Mouse (Mus musculus) forebrain, embryonic 16.5 days (tissue): ENCODE data around the gene Atp2b1. TPM values are rescaled to one million over a fixed set of nuclear protein-coding genes. Genes with fewer than 3 reads are reported as not detected.

Experiments used
- ATAC-seq: fragments of 200-750 bp; cut with Nextera tagmentation; 2 replicates; pipeline ENCODE4 v1.8.0; 2017; ENCODE audit warnings: mild to moderate bottlenecking, moderate library complexity
- H3K27ac ChIP-seq: fragments of 300-500 bp; sonication (generic); 2 replicates; pipeline ENCODE4 v1.5.1; 2014; ENCODE audit warnings: low read length, control low read depth
- H3K27me3 ChIP-seq: fragments of 300-500 bp; sonication (generic); replicated peaks from 2 replicates; pipeline ENCODE4 v1.6.1; 2014; ENCODE audit warnings: low read length; ENCODE audit not compliant: control insufficient read depth, insufficient read depth
- H3K36me3 ChIP-seq: fragments of 300-500 bp; sonication (generic); 2 replicates; pipeline ENCODE4 v1.6.1; 2014; ENCODE audit not compliant: control insufficient read depth, insufficient read depth
- H3K4me1 ChIP-seq: fragments of 300-500 bp; sonication (generic); replicated peaks from 2 replicates; pipeline ENCODE4 v1.6.1; 2014; ENCODE audit warnings: low read length; ENCODE audit not compliant: control insufficient read depth, insufficient read depth
- H3K4me2 ChIP-seq: fragments of 300-500 bp; sonication (generic); 2 replicates; pipeline ENCODE4 v1.6.1; 2014; ENCODE audit warnings: mild to moderate bottlenecking, low read length, control low read depth
- H3K4me3 ChIP-seq: fragments of 300-500 bp; sonication (generic); replicated peaks from 2 replicates; pipeline ENCODE4 v1.5.1; 2014; ENCODE audit warnings: mild to moderate bottlenecking, low read length, control low read depth
- H3K9ac ChIP-seq: fragments of 300-500 bp; sonication (generic); replicated peaks from 2 replicates; pipeline ENCODE4 v1.6.1; 2014; ENCODE audit warnings: low read depth, low read length, control low read depth
- H3K9me3 ChIP-seq: fragments of 300-500 bp; sonication (generic); 2 replicates; pipeline ENCODE4 v1.6.1; 2016; ENCODE audit warnings: low read length; ENCODE audit not compliant: control insufficient read depth
- WGBS: fragments of 180-500 bp; shearing (Covaris S2); extraction: QIAGEN DNeasy Blood & Tissue Kit; methylation state at CpG from one replicate; pipeline ENCODE4 v1.1.7; 2014; 5-methylcytosine and 5-hydroxymethylcytosine counted together
- polyA plus RNA-seq: library from polyadenylated mRNA; unstranded; fragments of >200 nt; fragmentation: Nextera tagmentation; extraction: Ambion mirVana; gene quantifications from 2 replicates; pipeline ENCODE4 v1.2.1, GENCODE M21; 2015

The Atp2b1 gene
- polyA plus RNA-seq, 1 experiment from 2014 or later, result 200 TPM

DNA sequence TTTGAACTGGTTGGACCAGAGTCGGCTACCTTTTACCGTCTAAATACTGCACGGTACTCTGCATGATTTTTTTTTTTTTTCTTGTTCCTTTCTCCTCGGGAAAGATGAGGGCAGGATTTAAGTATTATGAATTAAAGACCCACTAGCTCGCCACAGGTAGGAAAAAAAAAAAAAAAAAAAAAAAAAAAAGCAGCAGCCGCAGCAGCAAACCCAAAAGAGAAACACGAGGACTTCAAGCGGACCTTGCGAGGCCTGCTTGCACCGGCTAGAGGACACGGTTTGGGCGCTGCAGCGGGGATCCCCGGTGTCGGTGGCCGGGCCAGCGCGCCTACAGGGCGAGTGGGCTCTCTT is 621 bp upstream of the Atp2b1 start:
- H3K9me3 ChIP-seq, result no peaks in the 10 kb centered on the region
- peak overlapping the region; percentile 82 for H3K4me3 ChIP-seq
- no peaks in the 10 kb centered on the region for H3K36me3 ChIP-seq
- ATAC-seq, result no peak
- peak overlapping the region; percentile 87 for H3K9ac ChIP-seq
- 0% methylated on average over 19 of the region's 19 CpGs for WGBS
- H3K27me3 ChIP-seq, result no peaks in the 10 kb centered on the region
- peak overlapping the region; percentile 75 for H3K4me2 ChIP-seq
- H3K27ac ChIP-seq, result peak overlapping the region; percentile 78
- H3K4me1 ChIP-seq, result peaks cover 6% of the 10 kb centered on the region

GRCm38 (mm10) chr10:98914810-98915241 is 620 bp downstream of the Atp2b1 start:
- WGBS, result under 1% methylated on average over 45 of the region's 62 CpGs
- Histone ChIP-seq H3K9ac (peak overlapping the region; percentile 97), H3K4me3 (peak overlapping the region; percentile 82), H3K27me3 (no peaks in the 10 kb centered on the region), H3K4me2 (peak overlapping the region; percentile 91), H3K27ac (peak overlapping the region; percentile 99), H3K36me3 (no peaks in the 10 kb centered on the region), H3K9me3 (no peaks in the 10 kb centered on the region), H3K4me1 (peaks cover 6% of the 10 kb centered on the region)
- ATAC-seq, result peak; percentile 77

DNA sequence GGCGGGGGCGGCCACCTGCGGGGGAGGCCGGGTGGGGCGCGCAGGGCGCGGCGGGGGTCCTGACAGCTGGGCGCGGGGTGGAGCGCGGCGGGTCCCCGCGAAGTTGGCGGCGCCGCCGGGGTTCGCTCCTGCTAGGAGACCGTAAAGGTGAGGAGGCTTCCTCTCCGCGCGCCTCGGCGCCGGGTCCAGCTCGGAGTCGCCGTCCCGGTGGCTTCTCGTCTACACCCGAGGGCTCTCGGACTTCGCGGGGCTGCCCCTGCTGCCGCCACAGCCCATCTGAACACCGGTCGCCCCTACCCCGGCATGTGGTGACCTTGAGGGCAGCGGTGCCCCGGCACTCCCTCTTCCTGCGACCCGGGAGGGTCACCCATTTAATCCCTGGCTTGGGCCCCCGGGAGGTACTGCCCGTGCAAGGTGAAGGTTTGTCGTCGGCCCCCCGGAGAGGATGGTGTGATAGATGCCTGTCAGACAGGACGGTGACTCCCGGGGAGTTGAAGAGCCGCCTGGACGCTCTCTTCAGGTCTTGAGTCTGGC is 1.3 kb downstream of the Atp2b1 start:
- H3K27me3 ChIP-seq, result no peaks in the 10 kb centered on the region
- H3K9ac ChIP-seq, result peak overlapping the region; percentile 97
- H3K9me3 ChIP-seq, result no peaks in the 10 kb centered on the region
- H3K4me2 ChIP-seq, result peak overlapping the region; percentile 91
- no peaks in the 10 kb centered on the region for H3K36me3 ChIP-seq
- H3K4me3 ChIP-seq, result peak overlapping the region; percentile 82
- H3K4me1 ChIP-seq, result peaks cover 6% of the 10 kb centered on the region
- H3K27ac ChIP-seq, result peak overlapping the region; percentile 99
- ATAC-seq, result no peak
- WGBS, result under 1% methylated on average over 41 of the region's 54 CpGs

GRCm38 (mm10) chr10:98916011-98916780 is 2.0 kb downstream of the Atp2b1 start:
- no peaks in the 10 kb centered on the region for H3K27me3 ChIP-seq
- no peak for ATAC-seq
- H3K9ac ChIP-seq, result peak overlapping the region; percentile 97
- 7% methylated on average over 22 of the region's 22 CpGs for WGBS
- H3K27ac ChIP-seq, result no peak overlapping the region
- H3K4me3 ChIP-seq, result peak overlapping the region; percentile 82
- H3K4me2 ChIP-seq, result peak overlapping the region; percentile 91
- H3K36me3 ChIP-seq, result no peaks in the 10 kb centered on the region
- no peaks in the 10 kb centered on the region for H3K9me3 ChIP-seq
- H3K4me1 ChIP-seq, result peaks cover 6% of the 10 kb centered on the region

- Histone ChIP-seq H3K36me3 (no peaks in the 10 kb centered on the region), H3K4me2 (peak overlapping the region; percentile 91), H3K27ac (no peak overlapping the region), H3K9ac (no peak overlapping the region), H3K4me3 (peak overlapping the region; percentile 82), H3K27me3 (no peaks in the 10 kb centered on the region), H3K9me3 (no peaks in the 10 kb centered on the region), H3K4me1 (peaks cover 6% of the 10 kb centered on the region)
- 72% methylated on average over 10 of the region's 10 CpGs for WGBS
- no peak for ATAC-seq
These were observed 2.7 kb downstream of the Atp2b1 start for GRCm38 (mm10) chr10:98916781-98917340.

GRCm38 (mm10) chr10:98925081-98925480 is 10.9 kb downstream of the Atp2b1 start:
- Histone ChIP-seq H3K9ac (no peak overlapping the region), H3K27ac (no peak overlapping the region), H3K4me2 (no peak overlapping the region), H3K4me1 (peaks cover 3% of the 10 kb centered on the region), H3K27me3 (no peaks in the 10 kb centered on the region), H3K4me3 (no peak overlapping the region), H3K9me3 (no peaks in the 10 kb centered on the region), H3K36me3 (no peaks in the 10 kb centered on the region)
- WGBS, result 81% methylated on average over 4 of the region's 4 CpGs
- no peak for ATAC-seq

GRCm38 (mm10) chr10:98926991-98927390 is 12.8 kb downstream of the Atp2b1 start:
- no peaks in the 10 kb centered on the region for H3K27me3 ChIP-seq
- no peak overlapping the region for H3K27ac ChIP-seq
- no peak overlapping the region for H3K4me3 ChIP-seq
- no peak for ATAC-seq
- peaks cover 7% of the 10 kb centered on the region for H3K4me1 ChIP-seq
- no peak overlapping the region for H3K4me2 ChIP-seq
- no peak overlapping the region for H3K9ac ChIP-seq
- H3K36me3 ChIP-seq, result no peaks in the 10 kb centered on the region
- no peaks in the 10 kb centered on the region for H3K9me3 ChIP-seq

- no peak overlapping the region for H3K4me3 ChIP-seq
- no peaks in the 10 kb centered on the region for H3K9me3 ChIP-seq
- ATAC-seq, result no peak
These were observed 15.2 kb downstream of the Atp2b1 start for GRCm38 (mm10) chr10:98929444-98929843.

DNA sequence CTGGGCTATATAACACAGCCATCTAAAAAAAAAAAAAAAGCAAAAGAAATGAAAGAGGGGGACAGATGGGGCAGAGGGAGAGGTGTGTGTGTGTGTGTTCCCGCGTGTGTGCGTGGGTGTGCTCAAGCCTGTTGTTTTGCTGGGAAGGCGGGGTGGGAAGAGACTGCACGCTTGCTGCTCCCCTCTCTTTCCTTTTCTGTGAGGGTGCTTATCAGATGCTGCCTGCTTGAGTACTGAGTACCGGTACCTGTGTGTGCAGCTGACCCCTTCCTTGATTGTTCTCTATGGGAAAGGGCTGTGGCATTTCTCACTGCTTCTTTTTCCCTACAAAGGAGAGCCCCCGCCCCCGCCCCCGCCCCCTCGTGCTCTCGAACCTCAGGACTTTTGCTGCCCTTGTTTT is 15.9 kb downstream of the Atp2b1 start:
- WGBS, result 51% methylated on average over 11 of the region's 11 CpGs
- Histone ChIP-seq H3K4me1 (peaks cover 13% of the 10 kb centered on the region), H3K9ac (no peak overlapping the region), H3K4me3 (no peak overlapping the region), H3K27ac (no peak overlapping the region), H3K4me2 (no peak overlapping the region; the same call in 1 of the 2 replicates), H3K9me3 (no peaks in the 10 kb centered on the region), H3K36me3 (no peaks in the 10 kb centered on the region), H3K27me3 (no peaks in the 10 kb centered on the region)
- ATAC-seq, result no peak

More at GRCm38 (mm10) chr10:98929444-98929843, 15.2 kb downstream of the Atp2b1 start:
- H3K9ac ChIP-seq, result no peak overlapping the region
- WGBS, result 73% methylated on average over 7 of the region's 7 CpGs
- H3K4me2 ChIP-seq, result no peak overlapping the region
- no peaks in the 10 kb centered on the region for H3K36me3 ChIP-seq
- no peak overlapping the region for H3K27ac ChIP-seq
- peaks cover 13% of the 10 kb centered on the region for H3K4me1 ChIP-seq
- no peaks in the 10 kb centered on the region for H3K27me3 ChIP-seq
